Mouse (Mus musculus): ENCODE results near the gene Elovl5.
"Not testable (repeated sequence)": the region's sequence is repeated elsewhere in the genome, so short reads cannot be mapped to it uniquely, and the experiment has no call there.

The Elovl5 gene

DNA sequence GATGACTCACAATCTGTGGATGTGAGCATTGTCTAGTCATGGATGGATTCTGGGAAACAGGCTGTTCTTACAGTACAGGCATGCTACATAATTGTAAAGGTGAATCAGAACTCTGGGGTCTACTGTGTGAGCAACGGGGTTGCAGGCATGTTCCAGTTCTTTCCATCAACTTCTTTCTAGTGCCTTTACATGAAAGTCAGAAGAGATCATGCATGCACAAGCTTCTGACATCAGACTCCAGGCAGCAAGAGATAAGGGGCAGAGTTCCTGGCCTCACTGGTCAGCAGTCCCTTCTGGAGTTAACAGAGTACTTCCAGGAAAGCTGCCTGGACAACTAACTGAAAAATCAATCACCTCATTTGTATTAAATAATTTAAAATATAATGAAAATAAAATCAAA lies 75.9 kb downstream of the Elovl5 start:
- in situ Hi-C loops (cut with MboI, MseI), result no loop called here

- in situ Hi-C loops (cut with MboI, MseI), result not testable (repeated sequence)
Observed at GRCm38 (mm10) chr9:77993538-77994255, 76.5 kb downstream of the Elovl5 start.

DNA sequence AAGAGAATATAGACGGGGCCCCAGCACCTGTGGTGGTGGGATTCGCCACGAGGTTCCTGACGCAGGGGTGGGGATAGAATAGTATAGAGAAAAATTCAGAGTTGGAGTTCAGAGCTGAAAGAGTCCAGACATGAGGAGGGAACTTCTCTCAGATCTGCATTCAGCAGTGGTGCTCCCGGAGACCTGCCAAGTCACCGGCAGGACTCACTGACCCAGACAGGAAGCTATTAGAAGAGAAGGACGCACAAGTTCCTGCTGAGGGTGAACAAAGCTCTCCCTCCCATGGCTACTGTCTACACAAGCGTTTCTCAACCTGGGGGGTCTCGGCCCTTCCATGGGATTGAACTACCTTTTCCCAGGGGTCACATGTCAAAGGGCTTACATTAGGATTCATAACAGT lies 78.1 kb downstream of the Elovl5 start:
- in situ Hi-C loops (cut with MboI, MseI), result no loop called here

DNA sequence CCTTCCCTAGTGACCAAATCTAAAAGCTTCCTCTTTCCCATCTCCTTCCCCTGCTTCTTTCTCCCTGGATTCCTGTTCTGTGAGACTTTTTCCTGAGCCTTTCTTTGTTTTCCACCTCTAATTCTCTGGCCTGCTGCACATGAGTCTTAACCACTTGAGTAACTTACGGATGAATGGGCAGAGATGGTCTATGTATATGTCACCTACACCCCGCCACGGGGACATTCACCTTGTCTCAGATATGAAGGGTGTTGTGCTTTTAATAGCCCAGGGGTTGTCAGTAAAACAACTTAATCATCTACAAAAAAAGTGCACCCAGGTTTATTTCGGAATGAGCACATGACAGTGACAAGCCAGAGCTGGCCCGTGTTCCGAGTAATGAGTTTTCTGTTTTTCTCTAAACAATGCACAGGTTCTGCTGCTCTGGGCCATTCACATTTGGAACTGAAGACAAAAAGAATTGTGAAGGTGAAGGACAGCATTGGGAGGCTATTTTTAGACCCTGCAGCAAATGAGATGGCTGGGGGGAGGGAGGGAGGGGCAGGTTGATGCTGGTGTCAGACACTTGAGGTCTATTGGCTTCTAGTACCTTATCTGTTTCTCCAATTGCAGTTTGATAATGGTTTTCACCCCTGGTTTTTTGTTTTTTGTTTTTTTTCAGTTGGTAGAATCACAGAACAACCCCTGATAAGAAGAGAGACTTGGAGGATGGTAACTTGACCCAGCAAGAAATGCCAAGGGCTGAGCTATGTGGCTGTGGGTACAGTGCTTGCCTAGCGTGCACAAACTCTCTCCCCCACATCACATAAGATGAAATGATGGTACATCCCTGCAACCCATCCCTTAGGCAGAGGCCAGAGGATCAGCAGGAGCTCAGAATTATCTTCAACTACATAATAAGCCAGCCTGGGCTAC lies 83.7 kb downstream of the Elovl5 start:
- in situ Hi-C loops (cut with MboI, MseI), result no loop called here

GRCm38 (mm10) chr9:78003278-78003677 lies 86.1 kb downstream of the Elovl5 start:
- in situ Hi-C loops (cut with MboI, MseI), result no loop called here

DNA sequence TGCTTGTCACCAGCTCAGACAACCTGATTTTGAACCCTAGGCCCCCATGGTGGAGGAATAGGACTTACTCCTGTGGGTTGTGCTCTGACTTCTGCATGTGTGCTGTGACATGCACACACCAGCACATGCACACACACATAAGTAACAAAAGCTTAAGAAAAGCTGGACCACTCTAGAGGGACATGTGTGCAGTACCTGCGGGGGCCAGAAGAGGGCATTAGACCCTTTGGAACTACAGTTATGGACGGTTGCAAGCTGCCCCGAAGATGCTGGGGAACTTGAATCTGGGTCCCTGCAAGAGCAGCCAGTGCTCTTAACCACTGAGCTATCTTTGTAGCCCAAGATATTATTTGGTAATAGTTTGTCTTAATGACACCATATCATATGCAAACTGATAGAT lies 88.3 kb downstream of the Elovl5 start:
- in situ Hi-C loops (cut with MboI, MseI), result no loop called here

DNA sequence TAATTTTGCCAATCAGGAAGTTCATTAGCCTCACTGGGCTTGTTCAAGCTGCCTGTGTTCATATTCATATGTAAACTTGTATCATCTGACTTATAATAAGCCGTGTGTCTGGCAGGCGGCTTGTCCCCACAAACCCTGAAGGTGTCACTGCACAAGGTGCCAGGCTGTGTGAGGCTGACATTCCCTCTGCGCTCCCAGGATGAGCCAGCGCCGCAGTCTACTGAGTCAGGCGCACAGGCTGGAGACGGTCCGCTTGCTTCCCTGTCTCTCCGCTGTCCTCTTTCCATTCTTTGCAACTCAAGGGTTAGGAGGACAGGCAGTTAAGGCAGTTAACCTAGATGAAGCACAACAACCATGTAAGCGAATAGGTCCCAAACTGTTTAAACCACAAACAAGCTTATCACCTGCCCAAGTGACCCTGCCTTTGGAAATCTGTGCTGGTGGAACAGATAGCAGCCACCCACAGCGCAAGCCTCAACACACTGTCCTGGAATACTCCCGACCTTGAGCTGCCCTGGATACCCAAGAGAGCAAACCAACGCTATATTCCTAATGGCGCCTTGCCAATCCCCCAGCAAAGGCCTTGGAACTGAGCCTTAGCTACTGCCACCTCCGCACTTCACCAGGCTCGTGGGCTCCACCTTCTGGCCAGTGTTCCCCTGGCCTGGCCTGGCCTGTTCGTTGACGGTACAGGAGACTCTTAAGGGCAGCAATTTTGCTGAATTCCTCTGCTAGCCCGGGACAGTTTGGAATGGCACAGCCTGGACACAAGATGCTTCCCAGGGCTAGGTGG lies 89.2 kb downstream of the Elovl5 start:
- in situ Hi-C loops (cut with MboI, MseI), result no loop called here

DNA sequence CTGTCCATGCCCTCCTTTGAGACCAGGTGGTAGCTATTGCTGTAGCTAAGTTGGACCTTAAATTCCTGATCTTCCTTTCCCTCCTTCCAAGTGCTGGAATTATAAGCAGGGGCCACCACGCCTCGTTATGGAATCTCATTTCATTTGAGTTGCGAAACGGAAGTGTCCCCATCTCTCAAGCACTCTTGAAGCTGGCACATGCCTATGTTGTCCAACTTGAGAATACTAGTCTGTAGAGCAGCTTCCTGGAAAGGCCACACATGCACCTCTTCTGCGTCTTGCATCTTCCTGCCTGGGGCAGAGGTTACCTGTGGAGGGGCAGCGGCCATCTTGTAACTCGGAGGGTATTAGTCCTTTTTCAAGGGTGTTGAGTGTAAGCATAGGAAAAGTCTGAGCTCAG lies 92.2 kb downstream of the Elovl5 start:
- in situ Hi-C loops (cut with MboI, MseI), result no loop called here

- in situ Hi-C loops (cut with MboI, MseI), result loop anchor here (5.0 to 10.0 kb wide), 4 partner anchors 93 to 1025 kb away; partner anchors contain the start of gene Elovl5 (in 1 of the 2)
Observed at GRCm38 (mm10) chr9:78010187-78010586, 93.0 kb downstream of the Elovl5 start.

DNA sequence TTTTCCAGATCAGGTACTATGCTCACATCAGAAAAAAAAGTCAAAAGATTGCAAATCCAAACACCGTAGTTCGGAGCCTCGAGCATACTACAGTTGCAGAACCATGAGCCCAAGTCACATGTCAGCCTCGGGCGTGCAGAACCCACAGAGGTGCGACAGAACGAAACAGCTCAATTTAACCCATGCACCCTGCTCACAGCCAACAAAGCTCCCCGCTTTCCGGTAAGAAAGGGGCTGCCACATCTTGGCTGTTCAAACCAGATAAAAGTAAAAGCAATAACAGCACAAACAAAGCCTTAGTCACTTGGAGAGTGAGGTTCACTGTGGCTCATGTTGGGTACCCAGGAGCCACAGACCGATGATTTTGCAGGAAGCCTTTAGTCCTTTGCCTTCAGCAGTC lies 93.5 kb downstream of the Elovl5 start:
- in situ Hi-C loops (cut with MboI, MseI), result loop anchor here (5.0 to 10.0 kb wide), 4 partner anchors 93 to 1026 kb away; partner anchors contain the start of gene Elovl5 (in 1 of the 2)

GRCm38 (mm10) chr9:78012066-78012465 lies 94.9 kb downstream of the Elovl5 start:
- in situ Hi-C loops (cut with MboI, MseI), result loop anchor here (5.0 to 10.0 kb wide), 4 partner anchors 95 to 1027 kb away; partner anchors contain the start of gene Elovl5 (in 1 of the 2)

- in situ Hi-C loops (cut with MboI, MseI), result loop anchor here (5.0 to 10.0 kb wide), 4 partner anchors 95 to 1028 kb away; partner anchors contain the start of gene Elovl5 (in 1 of the 2)
Observed at GRCm38 (mm10) chr9:78012681-78013080, 95.5 kb downstream of the Elovl5 start.

DNA sequence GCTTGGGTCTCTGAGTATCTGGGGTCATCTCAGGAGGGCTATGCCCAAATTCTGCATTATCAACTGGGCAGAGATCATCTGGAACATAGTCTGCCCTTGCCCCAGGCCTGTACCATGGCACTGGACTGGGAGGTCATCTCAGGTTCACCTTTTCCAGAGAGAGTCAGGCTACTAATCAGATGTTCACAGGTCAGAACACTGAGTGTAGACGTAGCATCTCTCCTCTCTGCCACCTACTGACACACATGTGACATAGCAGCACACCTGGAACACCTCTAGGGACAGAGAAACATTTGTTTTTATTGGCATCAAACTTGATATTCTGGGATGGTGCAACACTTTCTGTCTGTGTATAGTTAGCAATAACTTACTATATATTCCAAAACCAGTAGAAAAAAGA lies 96.6 kb downstream of the Elovl5 start:
- in situ Hi-C loops (cut with MboI, MseI), result loop anchor here (5.0 to 10.0 kb wide), 4 partner anchors 97 to 1029 kb away; partner anchors contain the start of gene Elovl5 (in 1 of the 2)

- in situ Hi-C loops (cut with MboI, MseI), result loop anchor here in 1 of 2 experiments (10.0 kb wide), 1 partner anchor 1031 kb away; no protein-coding TSS in a partner anchor
Observed at GRCm38 (mm10) chr9:78015816-78016215, 98.7 kb downstream of the Elovl5 start.

DNA sequence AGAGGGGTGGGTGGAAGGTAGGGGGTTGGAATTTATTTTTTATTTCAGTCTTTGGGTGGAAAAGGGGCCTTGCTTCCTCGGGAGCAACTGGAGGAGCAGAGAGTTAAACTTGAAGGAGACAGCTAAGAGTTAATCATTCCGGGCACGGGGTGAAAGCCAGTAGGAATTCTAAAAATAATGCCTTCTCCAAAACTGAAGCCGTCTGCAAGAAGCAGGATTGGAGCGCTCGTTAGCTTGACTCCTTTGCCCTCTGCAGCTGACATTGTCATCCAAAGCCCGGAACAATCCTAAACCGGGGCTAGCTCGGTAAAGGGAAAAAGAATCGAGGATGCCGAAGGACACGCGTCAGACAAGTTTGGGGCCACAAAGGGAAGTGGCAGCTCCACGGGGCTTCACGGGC lies 99.1 kb downstream of the Elovl5 start:
- in situ Hi-C loops (cut with MboI, MseI), result loop anchor here in 1 of 2 experiments (10.0 kb wide), 1 partner anchor 1031 kb away; no protein-coding TSS in a partner anchor

DNA sequence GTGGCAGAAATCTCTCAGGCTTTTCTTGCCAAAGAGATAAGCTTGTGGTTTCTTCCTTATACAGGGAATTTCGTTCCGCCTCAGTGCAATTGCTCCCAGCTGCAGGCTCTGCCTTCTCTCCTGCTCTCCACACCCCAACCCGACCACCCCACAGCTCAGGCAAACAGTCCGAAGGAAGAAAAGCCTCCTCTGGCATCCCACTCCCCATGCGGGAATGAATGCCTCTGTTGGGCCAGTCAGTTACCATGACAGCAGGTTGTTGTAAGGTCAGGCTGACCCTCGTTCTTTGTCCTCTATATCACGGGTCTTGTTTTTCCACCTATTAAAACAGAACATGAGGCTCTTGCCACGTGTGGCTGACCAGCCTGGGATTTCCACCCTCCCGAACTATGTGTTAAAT lies 104.1 kb downstream of the Elovl5 start:
- in situ Hi-C loops (cut with MboI, MseI), result no loop called here

GRCm38 (mm10) chr9:78022187-78022945 lies 105.2 kb downstream of the Elovl5 start:
- in situ Hi-C loops (cut with MboI, MseI), result no loop called here

GRCm38 (mm10) chr9:78024823-78025222 lies 107.7 kb downstream of the Elovl5 start:
- in situ Hi-C loops (cut with MboI, MseI), result no loop called here

DNA sequence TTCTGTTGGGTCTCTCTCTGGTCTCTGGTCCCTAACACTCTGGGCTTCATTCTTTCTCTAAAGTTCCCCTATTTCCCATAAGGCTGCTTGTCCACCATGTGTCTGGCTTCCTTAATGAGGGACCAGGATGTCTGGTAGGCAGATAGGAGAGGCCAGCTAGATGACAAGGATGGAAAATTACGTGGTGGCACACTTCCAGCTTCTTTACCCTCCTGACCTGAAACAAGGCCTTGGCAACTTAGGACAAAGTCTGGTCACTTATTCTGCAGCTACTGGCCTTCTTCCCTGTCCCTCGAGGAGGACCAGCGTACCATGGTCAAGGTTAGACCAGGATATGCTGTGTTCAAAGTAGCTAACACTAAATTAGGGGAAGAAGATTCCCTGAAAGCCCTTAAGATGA lies 109.9 kb downstream of the Elovl5 start:
- in situ Hi-C loops (cut with MboI, MseI), result no loop called here

DNA sequence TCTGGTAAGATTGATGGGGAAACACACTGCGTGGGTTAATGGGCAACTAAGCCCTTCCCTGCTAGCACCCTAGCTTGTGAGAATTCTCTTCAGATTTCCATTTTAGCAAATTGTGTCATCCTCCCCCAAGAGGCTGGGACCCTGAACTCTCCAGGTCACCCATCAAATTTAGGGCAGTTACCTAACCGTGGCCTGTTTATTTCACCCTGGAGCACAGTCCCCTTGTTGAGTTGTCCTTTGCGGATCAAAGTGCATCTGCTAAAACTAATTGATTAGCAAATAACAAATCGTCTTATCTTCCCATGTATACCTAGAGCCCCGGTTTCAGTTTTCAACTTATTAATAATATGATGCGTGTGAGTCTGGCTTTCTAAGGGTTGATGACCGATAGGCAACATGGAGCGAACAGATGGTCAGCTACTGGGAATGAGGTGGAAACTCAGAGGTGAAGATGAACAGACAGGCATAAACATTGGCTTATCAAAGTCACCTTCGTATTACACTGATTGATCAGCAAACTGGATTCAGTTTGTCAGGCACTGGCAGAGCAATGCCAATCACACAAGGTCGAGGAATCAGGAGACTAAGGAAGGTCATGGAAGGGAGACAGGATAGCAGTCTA lies 113.8 kb downstream of the Elovl5 start:
- in situ Hi-C loops (cut with MboI, MseI), result no loop called here

Measured in T-helper 17 cell (primary cell).